Mouse (Mus musculus): ENCODE results near the gene Tm7sf3. TPM values are rescaled to one million over a fixed set of nuclear protein-coding genes. Genes with fewer than 3 reads are reported as not detected.
A peak's percentile ranks its signal among the peaks of the same experiment; 100 is the strongest.

Tm7sf3 gene
- polyA plus RNA-seq, 2 experiments, result 29.1 to 47.0 TPM

- Histone ChIP-seq H3K9ac (ENCODE audit: low read depth, low read length, severe bottlenecking) (no peak overlapping the region), H3K4me2 (replicated peaks; ENCODE audit: low read depth, low read length, severe bottlenecking) (no peak overlapping the region), H3K27ac (replicated peaks; ENCODE audit: low read depth, low read length) (no peak overlapping the region), H3K27me3 (ENCODE audit: control insufficient read depth, insufficient read depth, low read length) (no peaks in the 10 kb centered on the region), H3K4me1 (ENCODE audit: control insufficient read depth, insufficient read depth, low read length) (peaks cover 8% of the 10 kb centered on the region), H3K4me3 (replicated peaks; ENCODE audit: low read length) (no peak overlapping the region), H3K36me3 (ENCODE audit: control insufficient read depth, insufficient read depth, low read length) (no peaks in the 10 kb centered on the region), H3K9me3 (ENCODE audit: control insufficient read depth, low read length) (no peaks in the 10 kb centered on the region)
- ATAC-seq (ENCODE audit: low FRiP score, low read depth), result no peak
- no peak for DNase-seq (ENCODE audit: low spot score)
- 85% methylated on average over 6 of the region's 6 CpGs for WGBS
- no peak for TF ChIP-seq POLR2A (IDR thresholded peaks at IDR 0.05; ENCODE audit: borderline replicate concordance, extremely low read depth, insufficient read depth, insufficient read length)
Measured at GRCm38 (mm10) chr6:146640991-146641390, 1.6 kb downstream of the Tm7sf3 start.

- H3K4me3 ChIP-seq (replicated peaks; ENCODE audit: low read length), result no peak overlapping the region
- TF ChIP-seq POLR2A (IDR thresholded peaks at IDR 0.05; ENCODE audit: borderline replicate concordance, extremely low read depth, insufficient read depth, insufficient read length), result no peak
- 90% methylated on average over 7 of the region's 7 CpGs for WGBS
Measured at GRCm38 (mm10) chr6:146640068-146640965, 2.3 kb downstream of the Tm7sf3 start.

GRCm38 (mm10) chr6:146636482-146636881 lies 6.1 kb downstream of the Tm7sf3 start:
- no peak overlapping the region for H3K4me2 ChIP-seq (replicated peaks; ENCODE audit: low read depth, low read length, severe bottlenecking)
- no peak for TF ChIP-seq POLR2A (IDR thresholded peaks at IDR 0.05; ENCODE audit: borderline replicate concordance, extremely low read depth, insufficient read depth, insufficient read length)
- H3K4me1 ChIP-seq (ENCODE audit: control insufficient read depth, insufficient read depth, low read length), result peaks cover 17% of the 10 kb centered on the region
- no peaks in the 10 kb centered on the region for H3K36me3 ChIP-seq (ENCODE audit: control insufficient read depth, insufficient read depth, low read length)
- no peak overlapping the region for H3K9ac ChIP-seq (ENCODE audit: low read depth, low read length, severe bottlenecking)
- no peaks in the 10 kb centered on the region for H3K9me3 ChIP-seq (ENCODE audit: control insufficient read depth, low read length)
- H3K27ac ChIP-seq (replicated peaks; ENCODE audit: low read depth, low read length), result no peak overlapping the region
- ATAC-seq (ENCODE audit: low FRiP score, low read depth), result no peak
- H3K27me3 ChIP-seq (ENCODE audit: control insufficient read depth, insufficient read depth, low read length), result no peaks in the 10 kb centered on the region
- 86% methylated on average over 5 of the region's 5 CpGs for WGBS
- no peak overlapping the region for H3K4me3 ChIP-seq (replicated peaks; ENCODE audit: low read length)
- DNase-seq (ENCODE audit: low spot score), result no peak

More at GRCm38 (mm10) chr6:146640068-146640965, 2.3 kb downstream of the Tm7sf3 start:
- H3K27ac ChIP-seq (replicated peaks; ENCODE audit: low read depth, low read length), result no peak overlapping the region
- H3K27me3 ChIP-seq (ENCODE audit: control insufficient read depth, insufficient read depth, low read length), result no peaks in the 10 kb centered on the region
- H3K36me3 ChIP-seq (ENCODE audit: control insufficient read depth, insufficient read depth, low read length), result no peaks in the 10 kb centered on the region
- H3K4me2 ChIP-seq (replicated peaks; ENCODE audit: low read depth, low read length, severe bottlenecking), result no peak overlapping the region
- H3K9me3 ChIP-seq (ENCODE audit: control insufficient read depth, low read length), result no peaks in the 10 kb centered on the region
- peaks cover 8% of the 10 kb centered on the region for H3K4me1 ChIP-seq (ENCODE audit: control insufficient read depth, insufficient read depth, low read length)
- ATAC-seq (ENCODE audit: low FRiP score, low read depth) (no peak), DNase-seq (ENCODE audit: low spot score) (no peak)
- no peak overlapping the region for H3K9ac ChIP-seq (ENCODE audit: low read depth, low read length, severe bottlenecking)

- Histone ChIP-seq H3K36me3 (ENCODE audit: control insufficient read depth, insufficient read depth, low read length) (no peaks in the 10 kb centered on the region), H3K9ac (ENCODE audit: low read depth, low read length, severe bottlenecking) (no peak overlapping the region), H3K4me1 (ENCODE audit: control insufficient read depth, insufficient read depth, low read length) (peaks cover 17% of the 10 kb centered on the region), H3K4me2 (replicated peaks; ENCODE audit: low read depth, low read length, severe bottlenecking) (peak overlapping the region; percentile 76; the same call in 1 of the 2 replicates), H3K4me3 (replicated peaks; ENCODE audit: low read length) (peak overlapping the region; percentile 72), H3K27ac (replicated peaks; ENCODE audit: low read depth, low read length) (no peak overlapping the region), H3K9me3 (ENCODE audit: control insufficient read depth, low read length) (no peaks in the 10 kb centered on the region), H3K27me3 (ENCODE audit: control insufficient read depth, insufficient read depth, low read length) (no peaks in the 10 kb centered on the region)
- DNase-seq (ENCODE audit: low spot score) (no peak), ATAC-seq (ENCODE audit: low FRiP score, low read depth) (no peak)
- WGBS, result 66% methylated on average over 4 of the region's 4 CpGs
- no peak for TF ChIP-seq POLR2A (IDR thresholded peaks at IDR 0.05; ENCODE audit: borderline replicate concordance, extremely low read depth, insufficient read depth, insufficient read length)
Measured at GRCm38 (mm10) chr6:146634759-146635606, 7.6 kb downstream of the Tm7sf3 start.

- DNase-seq (ENCODE audit: low spot score), result peak; percentile 89
- 1% methylated on average over 55 of the region's 82 CpGs for WGBS
- Histone ChIP-seq H3K36me3 (ENCODE audit: control insufficient read depth, insufficient read depth, low read length) (no peaks in the 10 kb centered on the region), H3K9me3 (ENCODE audit: control insufficient read depth, low read length) (no peaks in the 10 kb centered on the region), H3K4me1 (ENCODE audit: control insufficient read depth, insufficient read depth, low read length) (peaks cover 17% of the 10 kb centered on the region), H3K4me2 (replicated peaks; ENCODE audit: low read depth, low read length, severe bottlenecking) (peak overlapping the region; percentile 76), H3K4me3 (replicated peaks; ENCODE audit: low read length) (peak overlapping the region; percentile 72), H3K9ac (ENCODE audit: low read depth, low read length, severe bottlenecking) (peak overlapping the region; percentile 80), H3K27ac (replicated peaks; ENCODE audit: low read depth, low read length) (peak overlapping the region; percentile 81), H3K27me3 (ENCODE audit: control insufficient read depth, insufficient read depth, low read length) (no peaks in the 10 kb centered on the region)
- ATAC-seq (ENCODE audit: low FRiP score, low read depth), result peak; percentile 92
- peak; percentile 79; the same call in 1 of the 2 replicates for TF ChIP-seq POLR2A (IDR thresholded peaks at IDR 0.05; ENCODE audit: borderline replicate concordance, extremely low read depth, insufficient read depth, insufficient read length)
Measured at GRCm38 (mm10) chr6:146634015-146634722, 8.5 kb downstream of the Tm7sf3 start.
